Mouse (Mus musculus) thymus, postnatal 36 days (tissue): Measurements from ENCODE around the gene Gm21663.
"Not testable (repeated sequence)": the region's sequence is repeated elsewhere in the genome, so short reads cannot be mapped to it uniquely, and the experiment has no call there.

Source experiments
- DNase-seq, 2 experiments: peaks; one replicate each; pipeline ENCODE4 v3.0.0; 2022; ENCODE audit warnings: mixed read lengths in 2 of 2

Gene Gm21663

DNA sequence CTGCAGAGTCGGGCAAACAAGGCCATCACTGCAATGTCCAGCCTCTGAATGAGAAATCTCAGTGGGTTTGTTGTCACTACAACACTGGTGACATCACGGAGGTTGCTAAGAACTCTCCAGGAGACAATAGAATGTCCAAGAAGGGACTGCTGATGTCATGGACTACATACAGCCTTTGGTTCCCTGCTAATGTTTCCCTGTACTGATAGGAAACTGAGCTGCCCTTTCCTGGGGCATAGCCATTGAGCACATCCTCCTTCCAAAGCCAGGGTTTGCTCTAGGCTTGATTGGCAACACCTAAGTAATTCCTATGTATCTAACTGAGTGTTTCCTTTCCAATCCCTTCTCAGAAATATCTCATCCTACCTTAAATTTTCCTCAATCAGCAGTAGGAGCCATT lies at the start of gene Gm21663:
Gene Gm21663 (minus strand): TSS at position 101 of the 400 bp plus-strand sequence.
- not testable (repeated sequence) for DNase-seq

DNA sequence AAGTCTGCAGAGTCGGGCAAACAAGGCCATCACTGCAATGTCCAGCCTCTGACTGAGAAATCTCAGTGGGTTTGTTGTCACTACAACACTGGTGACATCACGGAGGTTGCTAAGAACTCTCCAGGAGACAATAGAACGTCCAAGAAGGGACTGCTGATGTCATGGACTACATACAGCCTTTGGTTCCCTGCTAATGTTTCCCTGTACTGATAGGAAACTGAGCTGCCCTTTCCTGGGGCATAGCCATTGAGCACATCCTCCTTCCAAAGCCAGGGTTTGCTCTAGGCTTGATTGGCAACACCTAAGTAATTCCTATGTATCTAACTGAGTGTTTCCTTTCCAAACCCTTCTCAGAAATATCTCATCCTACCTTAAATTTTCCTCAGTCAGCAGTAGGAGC lies 46.4 kb upstream of the Gm21663 start, which contains the start of gene Gm21698:
Gene Gm21698 (minus strand): TSS at position 101 of the 400 bp plus-strand sequence.
- not testable (repeated sequence) for DNase-seq

DNA sequence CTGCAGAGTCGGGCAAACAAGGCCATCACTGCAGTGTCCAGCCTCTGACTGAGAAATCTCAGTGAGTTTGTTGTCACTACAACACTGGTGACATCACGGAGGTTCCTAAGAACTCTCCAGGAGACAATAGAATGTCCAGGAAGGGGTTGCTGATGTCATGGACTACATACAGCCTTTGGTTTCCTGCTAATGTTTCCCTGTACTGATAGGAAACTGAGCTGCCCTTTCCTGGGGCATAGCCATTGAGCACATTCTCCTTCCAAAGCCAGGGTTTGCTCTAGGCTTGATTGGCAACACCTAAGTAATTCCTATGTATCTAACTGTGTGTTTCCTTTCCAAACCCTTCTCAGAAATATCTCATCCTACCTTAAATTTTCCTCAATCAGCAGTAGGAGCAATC lies 30.4 kb upstream of the Gm21663 start, which contains the start of gene Gm21680:
Gene Gm21680 (minus strand): TSS at position 101 of the 400 bp plus-strand sequence.
- DNase-seq: not testable (repeated sequence)

DNA sequence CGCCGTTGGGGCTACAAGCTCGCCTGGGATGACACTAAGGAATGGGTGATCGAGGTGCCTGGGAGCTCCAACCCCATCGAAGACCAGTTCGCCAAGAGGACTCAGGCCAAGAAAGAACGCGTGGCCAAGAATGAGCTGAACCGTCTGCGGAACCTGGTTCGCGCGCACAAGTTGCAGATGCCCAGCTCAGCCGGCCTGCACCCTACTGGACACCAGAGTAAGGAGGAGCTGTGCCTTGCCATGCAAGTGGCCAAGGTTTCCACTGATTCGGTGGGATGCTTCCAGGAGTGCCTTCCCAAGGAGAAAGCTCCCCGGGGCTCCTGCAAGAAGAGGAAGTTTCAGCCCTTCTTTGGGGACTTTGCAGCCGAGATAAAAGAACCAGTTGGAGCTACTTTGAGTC lies 14.9 kb upstream of the Gm21663 start:
- DNase-seq: not testable (repeated sequence)

DNA sequence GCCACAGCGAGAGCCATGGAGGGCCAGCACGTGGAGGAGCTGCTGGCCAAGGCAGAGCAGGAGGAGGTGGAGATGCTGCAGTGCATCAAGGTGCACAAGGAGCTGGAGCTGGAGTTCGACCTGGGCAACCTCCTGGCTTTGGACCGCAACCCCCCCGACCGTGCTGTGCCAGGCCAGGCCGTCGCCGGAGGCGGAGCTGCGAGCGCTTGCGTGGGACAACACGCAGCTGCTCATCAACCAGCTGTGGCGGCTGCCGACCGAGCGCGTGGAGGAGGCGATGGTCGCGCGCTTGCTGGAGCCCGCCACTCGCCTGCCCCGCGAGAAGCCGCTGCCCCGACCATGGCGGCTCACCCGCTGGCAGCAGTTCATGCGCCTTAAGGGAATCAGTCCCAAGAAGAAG lies 14.4 kb upstream of the Gm21663 start:
- not testable (repeated sequence) for DNase-seq

DNA sequence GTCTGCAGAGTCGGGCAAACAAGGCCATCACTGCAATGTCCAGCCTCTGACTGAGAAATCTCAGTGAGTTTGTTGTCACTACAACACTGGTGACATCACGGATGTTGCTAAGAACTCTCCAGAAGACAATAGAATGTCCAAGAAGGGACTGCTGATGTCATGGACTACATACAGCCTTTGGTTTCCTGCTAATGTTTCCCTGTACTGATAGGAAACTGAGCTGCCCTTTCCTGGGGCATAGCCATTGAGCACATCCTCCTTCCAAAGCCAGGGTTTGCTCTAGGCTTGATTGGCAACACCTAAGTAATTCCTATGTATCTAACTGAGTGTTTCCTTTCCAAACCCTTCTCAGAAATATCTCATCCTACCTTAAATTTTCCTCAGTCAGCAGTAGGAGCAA lies 12.1 kb upstream of the Gm21663 start, which contains the start of gene Gm21671:
Gene Gm21671 (minus strand): TSS at position 101 of the 400 bp plus-strand sequence.
- DNase-seq: not testable (repeated sequence)

DNA sequence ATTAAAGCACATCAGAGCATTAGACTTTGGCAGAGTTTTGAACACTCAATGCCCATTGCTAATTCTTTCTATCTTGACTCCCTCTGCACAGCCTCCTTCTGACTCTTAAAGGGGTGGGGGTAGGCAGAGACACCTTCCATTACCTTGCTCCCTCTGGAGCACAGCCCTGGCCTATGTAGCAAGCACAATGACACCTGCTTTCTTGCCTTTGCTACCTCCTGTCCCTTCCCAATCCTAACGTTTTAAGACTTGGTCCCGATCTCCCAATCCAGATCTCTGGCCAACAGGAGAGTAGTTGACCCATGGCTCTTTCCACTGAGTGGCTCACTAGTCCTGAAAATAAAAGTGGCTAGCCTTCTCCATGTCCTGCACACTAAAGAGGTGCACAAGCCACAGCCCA lies 3.2 kb upstream of the Gm21663 start:
- not testable (repeated sequence) for DNase-seq

DNA sequence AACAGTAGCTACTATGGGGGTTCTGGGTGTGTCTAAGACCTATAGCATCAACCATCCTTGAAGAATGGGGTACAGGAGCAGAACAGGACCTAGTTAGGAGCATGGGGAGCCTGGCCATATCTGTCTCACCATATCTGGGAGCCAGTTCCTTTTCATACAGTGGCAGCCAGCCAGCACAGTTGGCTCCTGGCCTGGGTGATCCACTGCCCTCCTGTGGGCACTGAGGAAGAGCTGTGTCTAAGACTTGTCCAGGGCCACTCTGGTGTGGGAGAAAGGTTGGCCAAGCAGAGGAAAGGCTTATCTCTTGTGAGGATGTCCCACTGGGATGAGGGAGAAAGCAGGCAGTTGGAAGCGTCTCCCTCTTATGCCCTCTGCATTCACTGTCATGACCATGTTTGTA lies 50.9 kb downstream of the Gm21663 start:
- no peak for DNase-seq

DNA sequence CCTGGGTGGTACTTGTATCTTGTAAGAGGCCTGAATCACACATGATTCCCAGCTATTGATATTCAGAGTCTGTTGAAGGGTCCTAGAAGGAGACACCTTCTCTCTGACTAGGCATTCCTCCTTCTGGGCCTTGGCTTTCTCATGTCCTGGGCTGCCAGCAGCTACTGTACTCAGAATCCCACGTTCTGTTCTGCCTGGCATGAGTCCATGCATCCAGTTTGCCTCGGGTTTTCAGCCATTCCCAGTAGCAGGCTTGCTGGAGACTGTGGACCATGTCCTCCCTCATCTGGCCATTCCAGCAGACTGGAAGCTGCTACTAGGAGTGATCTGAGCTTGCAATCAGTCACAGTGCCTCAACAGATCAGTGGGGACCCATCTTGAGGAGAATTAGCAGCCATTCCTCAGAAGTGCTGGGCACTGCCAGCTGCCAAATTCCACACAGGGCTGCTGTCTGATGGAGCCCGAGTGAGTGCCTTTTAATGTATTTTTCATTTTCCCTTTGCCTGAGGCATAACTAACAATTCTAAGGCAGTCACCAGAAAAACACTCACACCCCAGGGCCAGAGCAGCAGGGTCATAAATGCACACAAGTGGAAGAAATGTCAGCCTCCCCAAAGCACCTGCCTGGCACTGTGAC lies 52.3 kb downstream of the Gm21663 start:
- DNase-seq: no peak

DNA sequence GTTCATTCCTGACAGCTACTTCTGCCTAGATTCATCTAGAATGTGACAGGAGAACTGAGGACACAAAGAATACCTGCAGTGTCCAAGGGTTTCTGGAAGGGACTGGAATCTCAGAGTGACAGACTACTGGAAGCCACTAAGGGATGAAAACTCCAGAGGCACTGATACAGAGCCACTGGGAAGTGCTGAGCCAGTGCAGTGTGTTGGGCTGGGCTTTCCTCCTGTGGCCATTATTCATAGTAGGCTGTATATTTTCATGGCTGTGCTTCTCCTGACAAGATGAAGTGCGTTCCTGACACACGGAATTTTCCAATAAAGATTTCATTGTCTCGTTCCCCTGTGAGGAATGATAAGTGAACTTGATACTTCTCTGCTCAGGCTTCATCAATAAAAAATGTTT lies 55.5 kb downstream of the Gm21663 start:
- DNase-seq: no peak
